Mouse (Mus musculus) C2C12 (cell line): Measurements from ENCODE around the gene Wfdc21. TPM values are rescaled to one million over a fixed set of nuclear protein-coding genes. Genes with fewer than 3 reads are reported as not detected.

Experiments
- H3K27me3 ChIP-seq: one replicate; pipeline ENCODE4 v1.6.1; 2011; ENCODE audit not compliant: control insufficient read depth, insufficient read depth, insufficient read length
- H3K36me3 ChIP-seq: one replicate; pipeline ENCODE4 v1.6.1; 2011; ENCODE audit not compliant: control insufficient read depth, insufficient read depth
- H3K4me3 ChIP-seq: one replicate; pipeline ENCODE4 v1.5.1; 2011; ENCODE audit warnings: mild to moderate bottlenecking, control low read depth; ENCODE audit not compliant: poor library complexity, insufficient read depth, severe bottlenecking
- H3K79me2 ChIP-seq: one replicate; pipeline ENCODE4 v1.6.1; 2011; ENCODE audit not compliant: control insufficient read depth, insufficient read depth
- H3K79me3 ChIP-seq: one replicate; pipeline ENCODE4 v1.6.1; 2011; ENCODE audit warnings: low read depth, control low read depth
- H3ac ChIP-seq: one replicate; pipeline ENCODE3; 2011; ENCODE audit warnings: low read depth; ENCODE audit not compliant: control insufficient read depth, insufficient read length
- CEBPB ChIP-seq: IDR thresholded peaks from one replicate; pipeline ENCODE4 v1.6.1; 2011; ENCODE audit warnings: low read depth, mild to moderate bottlenecking, control low read depth, moderate library complexity
- CTCF ChIP-seq: IDR thresholded peaks from one replicate; pipeline ENCODE4 v1.5.1; 2011; ENCODE audit not compliant: control insufficient read depth, insufficient read depth, insufficient read length
- FOSL1 ChIP-seq: IDR thresholded peaks from one replicate; pipeline ENCODE4 v1.8.0; 2011; ENCODE audit warnings: mild to moderate bottlenecking, low read length; ENCODE audit not compliant: poor library complexity, insufficient read depth, severe bottlenecking
- MAX ChIP-seq: IDR thresholded peaks from one replicate; pipeline ENCODE4 v1.6.1; 2011; ENCODE audit warnings: mild to moderate bottlenecking, control low read depth
- MYOD1 ChIP-seq: IDR thresholded peaks from one replicate; pipeline ENCODE4 v1.6.1; 2011; ENCODE audit warnings: low read depth; ENCODE audit not compliant: control insufficient read depth, insufficient read length
- MYOG ChIP-seq: IDR thresholded peaks from one replicate; pipeline ENCODE4 v1.6.1; 2011; ENCODE audit not compliant: control insufficient read depth, insufficient read length; ENCODE audit errors: extremely low read depth
- USF1 ChIP-seq: IDR thresholded peaks from one replicate; pipeline ENCODE4 v1.6.1; 2011; ENCODE audit warnings: low read depth, mild to moderate bottlenecking, control low read depth, moderate library complexity
- polyA plus RNA-seq: library from polyadenylated mRNA; unstranded; fragments of >200 nt; fragmentation: generic; extraction: Trizol; gene quantifications from one replicate; pipeline ENCODE4 v1.2.1, GENCODE M21; 2012; ENCODE audit warnings: missing spikeins

Wfdc21 gene
- polyA plus RNA-seq, 1 experiment, result not detected

GRCm38 (mm10) chr11:83717042-83717665, 29.6 kb upstream of the Wfdc21 start:
- TF ChIP-seq CEBPB, result peak; percentile 78
- TF ChIP-seq MYOD1, result no peak
- H3K27me3 ChIP-seq, result no peaks in the 10 kb centered on the region
- H3ac ChIP-seq, result no peak overlapping the region
- H3K79me2 ChIP-seq, result no peaks in the 10 kb centered on the region
- H3K4me3 ChIP-seq, result no peak overlapping the region
- H3K79me3 ChIP-seq, result no peaks in the 10 kb centered on the region
- H3K36me3 ChIP-seq, result no peaks in the 10 kb centered on the region

DNA sequence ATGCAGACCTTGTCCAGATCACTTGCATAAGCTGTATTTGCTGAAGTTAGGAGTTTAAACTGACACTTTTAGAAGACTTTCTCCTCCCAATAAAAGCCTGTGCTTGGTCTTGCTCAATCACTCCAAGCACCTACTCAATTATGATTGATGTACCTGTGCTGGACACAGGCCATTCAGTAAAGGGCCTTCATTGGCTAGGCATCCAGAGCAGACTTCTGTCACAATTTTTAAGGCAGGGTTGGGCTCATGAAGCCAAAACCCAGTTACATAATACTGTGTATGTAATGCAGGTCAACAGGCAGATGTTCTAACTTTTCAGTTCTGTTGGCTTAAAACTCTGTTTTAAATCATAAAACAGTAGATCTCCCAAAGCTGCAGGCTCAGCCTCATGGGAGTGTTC, 26.0 kb upstream of the Wfdc21 start:
- H3K4me3 ChIP-seq, result no peak overlapping the region
- H3K27me3 ChIP-seq, result no peaks in the 10 kb centered on the region
- H3K79me3 ChIP-seq, result no peaks in the 10 kb centered on the region
- no peak overlapping the region for H3ac ChIP-seq
- no peaks in the 10 kb centered on the region for H3K36me3 ChIP-seq
- TF ChIP-seq USF1 (no peak), MYOD1 (no peak), CEBPB (no peak), CTCF (no peak), FOSL1 (no peak), MAX (no peak), MYOG (no peak)
- no peaks in the 10 kb centered on the region for H3K79me2 ChIP-seq

GRCm38 (mm10) chr11:83728757-83729432, 17.8 kb upstream of the Wfdc21 start:
- Histone ChIP-seq H3K79me3 (no peaks in the 10 kb centered on the region), H3ac (no peak overlapping the region), H3K79me2 (no peaks in the 10 kb centered on the region), H3K36me3 (no peaks in the 10 kb centered on the region), H3K4me3 (no peak overlapping the region), H3K27me3 (no peaks in the 10 kb centered on the region)
- TF ChIP-seq FOSL1 (peak; percentile 48), CEBPB (no peak), MYOG (no peak), MAX (no peak), USF1 (no peak), CTCF (no peak), MYOD1 (no peak)

- H3K79me3 ChIP-seq, result no peaks in the 10 kb centered on the region
- H3K27me3 ChIP-seq, result no peaks in the 10 kb centered on the region
- no peak overlapping the region for H3K4me3 ChIP-seq
- no peaks in the 10 kb centered on the region for H3K36me3 ChIP-seq
- H3ac ChIP-seq, result no peak overlapping the region
- H3K79me2 ChIP-seq, result no peaks in the 10 kb centered on the region
- TF ChIP-seq USF1, result no peak
- TF ChIP-seq CEBPB, result no peak
- TF ChIP-seq MAX, result no peak
- no peak for TF ChIP-seq CTCF
- no peak for TF ChIP-seq MYOD1
- no peak for TF ChIP-seq FOSL1
- TF ChIP-seq MYOG, result no peak
Observed at GRCm38 (mm10) chr11:83731116-83731515, 15.6 kb upstream of the Wfdc21 start.

DNA sequence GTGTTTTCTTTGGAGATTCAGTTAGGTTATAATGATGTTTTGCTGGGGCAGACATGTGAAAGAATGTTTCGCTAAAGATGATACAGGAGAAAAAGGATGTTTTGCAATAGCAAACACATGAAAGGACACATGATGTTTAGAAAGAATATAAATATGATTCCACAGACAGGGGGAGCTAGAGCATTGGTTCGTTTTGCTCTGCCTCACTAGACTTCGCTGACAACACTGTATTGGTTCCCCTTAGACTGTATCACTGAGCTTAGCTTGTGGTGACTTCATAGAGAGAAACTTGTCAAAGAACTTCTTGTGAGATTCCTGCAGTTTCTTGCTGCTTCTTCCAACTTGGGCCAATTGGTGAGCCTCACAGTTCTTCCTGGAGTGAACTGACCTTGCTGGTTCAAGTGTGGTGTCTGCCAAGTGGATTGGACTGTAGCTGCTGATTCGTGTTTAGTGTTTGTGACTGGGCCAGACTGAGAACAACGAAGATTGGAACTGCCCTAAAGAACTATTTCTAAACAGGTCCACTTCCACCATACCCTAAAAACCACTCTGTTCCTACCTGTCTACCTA, 13.6 kb upstream of the Wfdc21 start:
- no peaks in the 10 kb centered on the region for H3K79me3 ChIP-seq
- H3K4me3 ChIP-seq, result no peak overlapping the region
- TF ChIP-seq USF1 (no peak), MAX (no peak), FOSL1 (no peak), CEBPB (no peak), MYOD1 (no peak), MYOG (no peak), CTCF (no peak)
- H3K36me3 ChIP-seq, result no peaks in the 10 kb centered on the region
- H3ac ChIP-seq, result no peak overlapping the region
- H3K79me2 ChIP-seq, result no peaks in the 10 kb centered on the region
- H3K27me3 ChIP-seq, result no peaks in the 10 kb centered on the region

GRCm38 (mm10) chr11:83734215-83734614, 12.5 kb upstream of the Wfdc21 start:
- no peaks in the 10 kb centered on the region for H3K79me2 ChIP-seq
- H3ac ChIP-seq, result no peak overlapping the region
- TF ChIP-seq USF1 (no peak), MYOD1 (no peak), FOSL1 (no peak), MYOG (no peak), MAX (no peak)
- H3K36me3 ChIP-seq, result no peaks in the 10 kb centered on the region
- no peaks in the 10 kb centered on the region for H3K79me3 ChIP-seq
- H3K27me3 ChIP-seq, result no peaks in the 10 kb centered on the region
- H3K4me3 ChIP-seq, result no peak overlapping the region
